8 mouse cellular contexts compared by ENCODE assay signal in genomic region chr13:9562921-9563320, GRCm38 (mm10).
DNase-seq lines count a peak whose midpoint lies in the region; ATAC-seq and TF ChIP-seq lines count a peak whose summit lies in the region.
"Had no signal": no experiment of that assay in that cellular context is flagged by ENCODE, and none has a peak within 500 bp of the region (broad histone marks: within the 10 kb centered on the region; RNA-seq: fewer than 3 reads in every experiment).

No protein-coding gene starts in this region.

- ATAC-seq in inflammation-experienced regulatory T-cells, adult 6 months, result peak; percentile 56

- no peak overlapping the region for H3K27ac ChIP-seq in left cerebral cortex, adult 2 months
- H3K27ac ChIP-seq: stomach, embryonic 15.5 days had no signal

- DNase-seq in left cerebral cortex, adult 2 months (ENCODE audit: extremely low spot score in 1 of 2, low spot score in 2 of 2), result no peak
- no peak for DNase-seq in left cerebral cortex, postnatal 36 days (ENCODE audit: low spot score in 2 of 2)
- peak; percentile 72 for DNase-seq in ES-CJ7 (ENCODE audit: low read depth, low spot score)
- DNase-seq in adrenal gland, adult 8-10 months, result peak; percentile 38
- DNase-seq in natural killer cell, adult 2 months (ENCODE audit: low spot score in 2 of 2), result peak; percentile 26 to 52
- no peak for DNase-seq in layer of hippocampus, adult 8-10 months (ENCODE audit: low spot score in 2 of 2)

- no peak overlapping the region for H3K4me3 ChIP-seq in left cerebral cortex, adult 2 months
- H3K4me3 ChIP-seq: stomach, embryonic 15.5 days had no signal

- peak; percentile 48 for TF ChIP-seq CTCF in left cerebral cortex, adult 2 months (IDR thresholded peaks at IDR 0.05)

- intact Hi-C loops in left cerebral cortex, adult 2 months (cut with DNase I), result no loop called here
- intact Hi-C loops in left cerebral cortex, postnatal 36 days (cut with DNase I), result no loop called here

Comparison
In these comparisons a context has a peak if more than half of its experiments do, and no peak if none do; other contexts are left out.
1. DNase-seq: peak in ES-CJ7 (single experiment), adrenal gland, adult 8-10 months (single experiment) and natural killer cell, adult 2 months (2 of 2); none in left cerebral cortex, adult 2 months (0 of 2), left cerebral cortex, postnatal 36 days (0 of 2) and layer of hippocampus, adult 8-10 months (0 of 2).